In the genomic region with DNA sequence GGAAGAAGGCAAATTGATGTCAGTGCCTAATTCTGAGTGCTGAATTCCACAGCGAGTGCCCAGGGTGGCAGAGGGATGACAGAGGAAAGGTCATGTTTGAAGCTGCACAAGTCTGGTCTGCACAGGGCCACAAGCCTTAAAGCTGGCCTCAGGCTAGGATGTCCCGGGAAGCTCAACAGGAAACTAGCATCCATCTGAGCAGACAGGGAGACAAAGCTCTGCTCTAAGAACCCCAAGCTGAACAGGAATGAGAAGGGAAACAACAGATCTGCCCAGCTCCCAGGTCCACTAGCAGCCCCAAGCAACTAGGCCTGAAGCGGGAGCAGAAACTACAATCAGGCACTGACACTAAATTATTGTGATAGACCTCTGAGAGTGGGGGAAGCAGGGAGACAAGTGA, we compare ENCODE assay signal across 8 mouse cellular contexts. TPM values are rescaled to one million over a fixed set of nuclear protein-coding genes. Genes with fewer than 3 reads are reported as not detected.
A peak's percentile ranks its signal among the peaks of the same experiment; 100 is the strongest.
DNase-seq lines count a peak whose midpoint lies in the region; ATAC-seq and TF ChIP-seq lines count a peak whose summit lies in the region.

No protein-coding gene starts in this region.

- peaks cover 3% of the 10 kb centered on the region for H3K27me3 ChIP-seq in heart, adult 2 months (ENCODE audit: control insufficient read depth, insufficient read depth, low read length)
- no peaks in the 10 kb centered on the region for H3K27me3 ChIP-seq in heart, postnatal 0 days (ENCODE audit: control insufficient read depth, insufficient read depth, low read length)
- H3K27me3 ChIP-seq in midbrain, embryonic 13.5 days, result peaks cover 13% of the 10 kb centered on the region

- no peaks in the 10 kb centered on the region for H3K4me1 ChIP-seq in heart, adult 2 months (ENCODE audit: control insufficient read depth, insufficient read depth, low read length)
- no peaks in the 10 kb centered on the region for H3K4me1 ChIP-seq in heart, postnatal 0 days (ENCODE audit: control insufficient read depth, insufficient read depth)
- H3K4me1 ChIP-seq in midbrain, embryonic 13.5 days (replicated peaks), result peaks cover 61% of the 10 kb centered on the region

- no peaks in the 10 kb centered on the region for H3K36me3 ChIP-seq in heart, adult 2 months (ENCODE audit: control insufficient read depth, insufficient read depth, low read length)
- H3K36me3 ChIP-seq in heart, postnatal 0 days (replicated peaks; ENCODE audit: control insufficient read depth, insufficient read depth, low read length), result no peaks in the 10 kb centered on the region
- H3K36me3 ChIP-seq in midbrain, embryonic 13.5 days, result no peaks in the 10 kb centered on the region

- peak overlapping the region; percentile 95 for H3K27ac ChIP-seq in heart, adult 2 months
- peak overlapping the region; percentile 95 for H3K27ac ChIP-seq in heart, postnatal 0 days (ENCODE audit: low read depth)
- no peak overlapping the region for H3K27ac ChIP-seq in midbrain, embryonic 13.5 days

- intact Hi-C loops in heart, adult 2 months (cut with DNase I), result loop anchor here (5.0 to 10.0 kb wide), 7 partner anchors 78 to 605 kb away; no protein-coding TSS in a partner anchor

- H3K79me2 ChIP-seq in heart, adult 2 months (replicated peaks; ENCODE audit: control insufficient read depth, insufficient read depth, low read length), result no peaks in the 10 kb centered on the region

- DNase-seq in heart, adult 2 months, result peak; percentile 17 to 34
- no peak for DNase-seq in heart, postnatal 4 days
- DNase-seq in embryo, embryonic 10 days (ENCODE audit: low spot score), result peak; percentile 17
- no peak for DNase-seq in heart, postnatal 0 days (ENCODE audit: low spot score)
- no peak for DNase-seq in thymus, postnatal 14 days
- DNase-seq in adrenal gland, adult 8-10 months, result no peak
- DNase-seq in adrenal gland, postnatal 14 days, result no peak

- no peak for TF ChIP-seq CTCF in heart, adult 2 months (IDR thresholded peaks at IDR 0.05)
- TF ChIP-seq CTCF in heart, postnatal 0 days (IDR thresholded peaks at IDR 0.05; ENCODE audit: low read depth), result no peak

- peak overlapping the region; percentile 77 for H3K9ac ChIP-seq in heart, adult 2 months (ENCODE audit: low read depth, low read length)
- H3K9ac ChIP-seq in heart, postnatal 0 days (replicated peaks; ENCODE audit: low read depth, low read length), result peak overlapping the region; percentile 82
- H3K9ac ChIP-seq in midbrain, embryonic 13.5 days (replicated peaks), result peak overlapping the region; percentile 87

- H3K4me2 ChIP-seq in heart, postnatal 0 days (ENCODE audit: low read depth, low read length), result peak overlapping the region; percentile 83
- peak overlapping the region; percentile 99 for H3K4me2 ChIP-seq in midbrain, embryonic 13.5 days (replicated peaks)

- peak overlapping the region; percentile 66 for H3K4me3 ChIP-seq in heart, adult 2 months
- H3K4me3 ChIP-seq in heart, postnatal 0 days (ENCODE audit: low read depth, low read length), result peak overlapping the region; percentile 69
- H3K4me3 ChIP-seq in midbrain, embryonic 13.5 days (replicated peaks), result peak overlapping the region; percentile 69

- no peak for ATAC-seq in heart, postnatal 0 days (ENCODE audit: insufficient read depth, low read depth)
- ATAC-seq in midbrain, embryonic 13.5 days, result no peak

- TF ChIP-seq EP300 in heart, adult 2 months (IDR thresholded peaks at IDR 0.05; ENCODE audit: insufficient read depth, low read depth, low read length), result no peak
- no peak for TF ChIP-seq EP300 in heart, postnatal 0 days (IDR thresholded peaks at IDR 0.05; ENCODE audit: low read depth)

- TF ChIP-seq POLR2A in heart, adult 2 months (IDR thresholded peaks at IDR 0.05; ENCODE audit: insufficient read depth, low read depth, low read length), result no peak

- WGBS in heart, adult 2 months, result 58% methylated on average over 3 of the region's 3 CpGs
- WGBS in heart, postnatal 0 days, result 40% methylated on average over 3 of the region's 3 CpGs
- 36% methylated on average over 3 of the region's 3 CpGs for whole genome bisulfite sequencing in midbrain, embryonic 13.5 days

- no peaks in the 10 kb centered on the region for H3K9me3 ChIP-seq in heart, postnatal 0 days (replicated peaks; ENCODE audit: control insufficient read depth, low read length)
- no peaks in the 10 kb centered on the region for H3K9me3 ChIP-seq in midbrain, embryonic 13.5 days

RNA-seq across cellular contexts. Expression of a gene that starts 8.6 kb away (rescaled TPM):
- total RNA-seq in heart, adult 2 months (2021), result 10 to 100 TPM; 26.4 to 33.4 TPM
- 11.8 and 18.4 TPM in 2 replicates for polyA plus RNA-seq in heart, adult 2 months (2012; rRNA removed)
- total RNA-seq in heart, postnatal 4 days (2021), result 10 to 100 TPM; 33.5 to 46.9 TPM
- 30.8 and 68.5 TPM in 2 replicates for total RNA-seq in heart, postnatal 0 days (2014; rRNA removed; ENCODE audit: low replicate concordance)
- polyA plus RNA-seq in heart, postnatal 0 days (2015; fragmentation: Nextera tagmentation; extraction: Ambion mirVana), result 23.4 and 25.4 TPM in 2 replicates
- polyA plus RNA-seq in midbrain, embryonic 13.5 days (2015; fragmentation: Nextera tagmentation; extraction: Ambion mirVana), result 50.0 and 57.2 TPM in 2 replicates
- 10 to 100 TPM; 10.8 to 17.3 (median 12.6) TPM for total RNA-seq in adrenal gland, adult 8-10 months (2022)
- 36.3 and 48.7 TPM in 2 replicates for total RNA-seq in adrenal gland, postnatal 14 days (2021)

RNA-seq across cellular contexts. Expression of a gene that starts 9.2 kb away (rescaled TPM):
- total RNA-seq in heart, adult 2 months (2021), result 10 to 100 TPM; 51.3 to 54.0 TPM
- 38.9 and 56.0 TPM in 2 replicates for polyA plus RNA-seq in heart, adult 2 months (2012; rRNA removed)
- 10 to 100 TPM; 80.6 to 84.0 TPM for total RNA-seq in heart, postnatal 4 days (2021)
- 66.5 and 87.7 TPM in 2 replicates for total RNA-seq in heart, postnatal 0 days (2014; rRNA removed; ENCODE audit: low replicate concordance)
- polyA plus RNA-seq in heart, postnatal 0 days (2015; fragmentation: Nextera tagmentation; extraction: Ambion mirVana), result 150 and 152 TPM in 2 replicates
- 335 and 371 TPM in 2 replicates for polyA plus RNA-seq in midbrain, embryonic 13.5 days (2015; fragmentation: Nextera tagmentation; extraction: Ambion mirVana)
- 100 to 1,000 TPM; 101 to 138 (median 123) TPM for total RNA-seq in adrenal gland, adult 8-10 months (2022)
- 102 and 103 TPM in 2 replicates for total RNA-seq in adrenal gland, postnatal 14 days (2021)

RNA-seq across cellular contexts. Expression of a gene that starts 54.4 kb away (rescaled TPM):
- total RNA-seq in heart, adult 2 months (2021), result 1 to 10 TPM; 1.3 to 1.7 TPM
- polyA plus RNA-seq in heart, adult 2 months (2012; rRNA removed), result 0.51 and 0.82 TPM in 2 replicates
- total RNA-seq in heart, postnatal 4 days (2021), result 1 to 10 TPM; 1.3 to 2.1 TPM
- 0.12 and 0.19 TPM in 2 replicates for total RNA-seq in heart, postnatal 0 days (2014; rRNA removed; ENCODE audit: low replicate concordance)
- polyA plus RNA-seq in heart, postnatal 0 days (2015; fragmentation: Nextera tagmentation; extraction: Ambion mirVana), result 0.16 and 0.25 TPM in 2 replicates
- 0.87 and 0.89 TPM in 2 replicates for polyA plus RNA-seq in midbrain, embryonic 13.5 days (2015; fragmentation: Nextera tagmentation; extraction: Ambion mirVana)
- 1 to 10 TPM; 3.4 to 7.7 (median 5.0) TPM for total RNA-seq in adrenal gland, adult 8-10 months (2022)
- total RNA-seq in adrenal gland, postnatal 14 days (2021), result 4.2 and 5.1 TPM in 2 replicates

Comparison
In these comparisons a context has a peak if more than half of its experiments do, and no peak if none do; other contexts are left out.
1. DNase-seq: peak in heart, adult 2 months (2 of 2) and embryo, embryonic 10 days (single experiment); none in heart, postnatal 4 days (single experiment), heart, postnatal 0 days (single experiment), thymus, postnatal 14 days (single experiment), adrenal gland, adult 8-10 months (single experiment) and adrenal gland, postnatal 14 days (single experiment).
2. Peak in every context shown above with its lines, with median percentiles within 50 percentile points of each other: H3K4me3 ChIP-seq and H3K9ac ChIP-seq.